Mouse (Mus musculus) cerebellum, adult 2 months (tissue): ENCODE measurements around the gene Nr2e3.

ENCODE experiments used
- CTCF ChIP-seq: fragments of 200-500 bp; IDR thresholded peaks from 2 replicates; pipeline ENCODE4 v1.5.1; 2011; ENCODE audit warnings: low read depth, mild to moderate bottlenecking, control low read depth, low read length, moderate library complexity, borderline replicate concordance; ENCODE audit not compliant: insufficient read depth
- POLR2A ChIP-seq: fragments of 200-500 bp; IDR thresholded peaks from 2 replicates; pipeline ENCODE4 v1.6.1; 2011; ENCODE audit warnings: low read length, control low read depth, borderline replicate concordance; ENCODE audit not compliant: insufficient read depth

DNA sequence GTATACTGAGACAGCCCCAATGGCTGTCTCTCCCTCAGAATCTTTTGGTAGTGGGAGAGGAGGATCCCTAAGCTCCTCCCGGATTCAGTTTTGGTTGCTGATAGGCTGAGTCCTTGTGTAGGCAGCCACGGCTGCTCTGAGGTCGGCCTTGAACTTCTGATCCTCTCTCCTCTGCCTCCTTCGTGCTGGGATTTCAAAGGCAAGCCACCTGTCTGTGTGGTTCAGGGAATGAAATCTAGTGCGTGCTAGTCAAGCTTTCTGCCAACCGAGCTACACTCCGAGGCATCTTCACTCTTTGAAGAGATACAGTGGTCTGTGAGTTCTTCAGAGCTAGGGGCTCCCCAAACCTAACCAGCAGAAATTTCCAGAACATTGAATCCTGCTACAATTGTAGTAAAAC is 6.9 kb downstream of the Nr2e3 start:
- TF ChIP-seq CTCF (no peak), POLR2A (no peak)
